Mouse (Mus musculus): ENCODE measurements at regions not wholly inside any gene's neighbourhood (a gene's known extent, or its start where the extent isn't known, plus 50 kb on each side); places are given as distances from the start of the nearest gene placed in this dataset.
"Not testable (repeated sequence)": the region's sequence is repeated elsewhere in the genome, so short reads cannot be mapped to it uniquely, and the experiment has no call there.

DNA sequence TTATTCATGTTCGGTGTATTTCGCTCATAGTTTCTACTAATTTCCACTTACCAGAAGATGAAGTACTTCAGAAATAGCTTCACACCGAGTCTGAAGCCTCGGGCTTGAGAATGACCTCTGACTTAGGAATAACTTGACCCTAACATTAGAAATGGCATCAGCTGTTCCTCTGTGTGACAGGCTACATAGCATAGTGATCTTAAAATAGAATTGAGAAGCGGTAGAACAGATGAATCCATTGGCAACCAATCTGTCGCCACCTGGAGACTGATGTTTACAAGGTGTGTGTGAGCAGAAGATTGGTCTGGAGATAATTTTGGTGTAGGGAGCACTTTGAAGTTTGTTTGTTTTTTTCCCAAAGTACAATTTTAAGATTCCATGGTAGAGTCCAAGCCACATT, 60.9 kb upstream of the Ahi1 start:
- no peak for DNase-seq (ENCODE audit: low spot score)

DNA sequence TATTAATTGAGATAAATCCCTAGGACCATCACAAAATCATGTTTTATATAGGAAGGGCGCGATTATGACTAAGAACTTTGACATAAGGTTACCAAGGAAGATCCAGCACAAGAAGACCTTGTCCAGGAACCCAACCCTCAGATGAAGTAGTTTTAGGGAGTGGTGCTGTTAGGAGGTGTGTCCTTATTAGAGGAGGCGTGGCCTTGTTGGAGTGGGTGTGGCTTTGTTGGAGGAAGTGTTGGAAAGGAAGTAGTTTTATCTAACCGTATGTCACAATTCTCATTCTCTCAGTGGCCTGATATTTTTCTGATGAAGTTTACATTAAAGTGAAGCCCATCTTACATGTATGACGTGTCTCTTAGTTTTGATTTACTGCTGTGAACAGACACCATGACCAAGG, 68.7 kb upstream of the Ahi1 start:
- no peak for DNase-seq (ENCODE audit: low spot score)

DNA sequence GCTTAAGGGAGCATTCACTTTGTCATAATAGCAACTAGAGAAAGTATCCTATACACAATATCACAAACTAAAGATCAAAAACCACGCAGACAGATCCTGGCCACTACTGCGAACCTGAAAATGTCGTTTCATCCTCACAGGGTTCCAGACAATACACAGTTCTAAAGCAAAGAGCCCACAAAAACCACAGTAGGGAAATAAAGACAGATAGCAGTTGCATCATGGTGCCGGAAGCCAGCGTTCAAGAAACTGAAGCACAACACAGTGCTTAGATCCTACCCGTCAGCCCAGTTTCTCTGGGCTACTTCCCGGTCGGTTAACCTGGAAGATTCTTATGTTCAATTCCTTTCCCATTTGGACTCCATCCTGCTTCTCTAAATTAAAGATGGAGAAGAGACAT, 69.7 kb upstream of the Ahi1 start:
- no peak for DNase-seq (ENCODE audit: low spot score)

DNA sequence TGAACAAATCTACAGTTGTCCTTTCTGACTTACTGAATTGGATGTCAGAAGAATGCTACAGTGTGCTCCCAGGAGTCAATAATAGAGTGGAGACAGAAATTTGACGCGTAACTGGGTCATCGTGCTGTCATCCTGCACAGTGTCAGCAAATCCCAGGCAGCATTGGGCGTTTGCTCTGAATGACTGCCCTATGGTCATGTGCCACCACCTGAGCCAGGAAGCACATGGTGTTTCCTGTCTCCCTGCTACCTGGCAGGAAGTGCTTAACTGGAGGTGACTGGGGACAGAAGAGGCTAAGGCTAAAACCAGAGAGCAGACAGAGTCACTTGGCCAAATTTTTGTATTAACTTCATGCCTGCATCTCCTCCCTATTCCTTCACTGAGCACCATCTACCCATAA, 72.1 kb upstream of the Ahi1 start:
- DNase-seq (ENCODE audit: low spot score) = peak; percentile 6

DNA sequence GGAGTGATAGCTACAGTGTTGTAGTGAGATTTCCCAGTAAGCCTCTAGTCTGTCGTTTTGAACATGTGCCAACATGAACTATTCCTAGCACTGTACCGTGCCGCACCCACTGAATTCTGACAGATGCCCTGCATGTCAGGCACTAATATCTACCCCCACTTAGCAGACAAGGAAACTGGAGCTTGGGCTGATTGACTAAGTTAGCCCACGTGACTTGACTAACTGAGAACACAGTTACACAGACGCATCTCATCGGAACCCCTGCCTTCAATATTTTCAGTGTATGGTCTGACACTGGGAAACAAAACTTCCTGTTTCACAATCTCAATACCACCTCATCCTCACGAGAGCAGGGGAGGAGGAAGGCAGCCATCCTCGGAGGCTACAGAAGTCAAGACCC, 72.9 kb upstream of the Ahi1 start:
- no peak for DNase-seq (ENCODE audit: low spot score)

DNA sequence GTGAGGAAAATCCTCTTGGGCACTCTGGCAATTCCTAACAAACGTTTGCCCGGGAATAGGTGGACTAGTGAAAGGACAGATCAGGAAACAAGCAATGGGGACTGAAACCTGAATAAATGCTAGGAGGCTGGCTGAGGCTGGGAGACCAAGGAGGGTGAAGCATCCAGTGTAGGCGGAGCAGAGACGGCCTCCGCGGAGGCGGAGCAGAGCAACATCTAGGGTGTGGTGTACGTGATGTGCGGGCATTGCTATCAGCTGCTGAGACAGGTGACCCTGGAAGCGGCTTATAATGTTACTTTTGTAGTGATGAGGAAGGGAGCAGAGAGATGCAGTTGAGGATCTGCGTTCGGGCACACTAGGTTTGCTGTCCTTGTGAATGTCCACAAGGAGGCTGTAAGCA, 85.3 kb upstream of the Ahi1 start:
- DNase-seq (ENCODE audit: low spot score) = no peak

DNA sequence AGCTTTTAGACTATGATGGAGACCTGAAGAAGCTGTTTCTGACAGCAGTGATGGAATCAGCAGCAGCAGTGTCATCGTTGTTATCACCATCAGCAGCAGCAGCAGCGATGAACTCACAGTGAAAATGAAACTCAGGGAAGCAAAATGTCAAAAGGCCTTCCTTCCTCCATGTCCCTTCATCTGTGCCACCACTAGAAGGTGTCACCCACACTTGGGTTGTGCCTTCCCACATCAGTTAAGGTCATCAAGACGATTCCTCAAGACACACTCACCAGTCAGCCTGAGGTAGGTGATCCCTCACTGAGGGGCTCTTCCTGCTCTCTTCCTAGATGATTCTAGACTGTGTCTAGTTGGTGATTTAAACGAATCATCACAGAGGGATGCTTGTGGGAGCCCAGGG, 87.3 kb upstream of the Ahi1 start:
- no peak for DNase-seq (ENCODE audit: low spot score)

DNA sequence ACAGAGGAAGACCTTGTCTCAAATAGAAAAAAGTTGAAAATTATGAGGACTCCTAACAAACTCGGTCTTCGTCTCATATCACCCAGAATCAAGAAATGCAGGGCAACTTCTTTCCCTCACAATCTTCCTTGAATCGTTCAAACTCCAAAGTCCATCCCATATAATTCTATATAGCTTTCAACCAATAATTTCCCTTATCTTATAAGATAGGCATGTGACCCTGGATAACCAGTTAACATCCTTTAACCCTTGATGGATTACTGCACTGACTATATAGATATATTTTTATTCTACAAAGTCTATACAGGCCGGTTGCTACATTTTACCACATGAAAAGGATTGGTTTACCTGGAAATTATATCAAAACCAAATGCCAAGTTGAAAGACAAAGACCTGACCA, 94.9 kb upstream of the Ahi1 start:
- no peak for DNase-seq (ENCODE audit: low spot score)

DNA sequence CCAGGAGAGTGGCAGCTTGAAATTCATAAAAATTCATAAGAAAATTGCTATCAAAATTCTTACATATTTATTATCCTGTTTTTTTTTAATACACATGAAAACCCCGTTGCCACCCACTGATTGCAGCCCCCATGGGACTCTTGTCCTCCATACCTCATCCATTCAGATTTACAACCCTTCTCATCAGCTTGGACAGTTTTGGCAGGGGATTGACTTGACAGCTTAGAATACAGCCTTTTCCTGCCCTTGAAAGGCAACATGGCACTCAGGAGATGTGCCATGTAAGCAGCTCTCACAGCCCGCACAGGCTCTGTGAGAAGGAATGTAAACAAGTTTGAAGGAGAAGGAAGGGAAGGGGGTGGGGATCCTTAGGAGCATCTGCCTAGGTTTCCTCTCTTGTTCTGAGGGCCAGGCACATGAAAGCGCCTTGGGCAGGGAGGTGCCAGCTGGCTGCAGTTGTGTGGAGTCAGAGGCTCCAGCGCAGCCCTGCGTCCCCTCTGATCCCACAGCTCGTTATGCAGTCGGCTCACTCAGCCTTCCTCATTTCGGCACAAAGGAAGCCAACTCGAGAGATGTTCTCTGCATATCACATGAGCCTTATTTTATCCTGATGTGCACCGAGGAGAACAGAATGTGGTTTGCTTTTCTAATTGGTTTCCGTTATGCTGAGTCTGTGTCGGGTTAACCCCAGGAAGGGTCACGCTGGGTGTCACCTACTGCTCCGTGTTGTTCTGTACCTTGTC, 97.6 kb upstream of the Ahi1 start:
- peak; percentile 47 for DNase-seq (ENCODE audit: low spot score)

DNA sequence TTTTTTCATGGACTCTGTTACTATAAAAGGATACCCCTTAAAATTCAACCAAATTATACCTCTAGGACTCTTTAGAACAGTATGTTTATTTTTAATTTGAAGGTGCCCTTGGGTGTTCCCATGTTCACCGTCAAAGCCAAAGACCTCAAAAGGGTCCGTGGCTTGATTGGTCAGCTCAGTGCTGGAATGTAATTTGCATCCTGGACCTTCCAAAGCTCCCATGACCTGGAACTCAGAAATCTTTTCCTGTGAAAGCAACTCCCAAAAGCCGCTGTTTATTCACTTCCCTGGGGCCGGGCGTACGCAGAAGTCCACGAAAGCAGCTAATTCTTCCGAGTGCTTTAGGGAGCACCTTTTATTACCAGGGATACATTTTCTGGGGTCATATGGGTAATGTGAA, 105.1 kb upstream of the Ahi1 start:
- no peak for DNase-seq (ENCODE audit: low spot score)

DNA sequence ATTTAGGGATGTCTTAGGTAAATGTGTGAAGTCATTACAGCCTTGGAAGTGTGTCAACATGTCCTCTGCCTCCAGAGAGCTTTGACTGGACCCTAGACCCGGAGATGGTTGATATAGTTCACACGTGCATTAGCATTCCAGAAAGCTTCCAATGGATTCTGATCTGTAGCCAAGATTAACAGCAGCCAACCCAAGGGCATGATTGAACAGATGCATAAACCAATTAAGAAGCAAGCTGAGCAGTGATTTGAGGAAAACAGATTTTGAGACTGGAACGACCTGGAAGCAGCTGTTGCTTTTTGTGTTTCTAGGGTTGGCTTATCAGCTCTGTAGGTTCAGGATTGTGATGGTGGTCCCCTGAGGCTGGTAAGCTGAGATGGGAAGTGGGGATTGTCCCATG, 109.1 kb upstream of the Ahi1 start:
- no peak for DNase-seq (ENCODE audit: low spot score)

DNA sequence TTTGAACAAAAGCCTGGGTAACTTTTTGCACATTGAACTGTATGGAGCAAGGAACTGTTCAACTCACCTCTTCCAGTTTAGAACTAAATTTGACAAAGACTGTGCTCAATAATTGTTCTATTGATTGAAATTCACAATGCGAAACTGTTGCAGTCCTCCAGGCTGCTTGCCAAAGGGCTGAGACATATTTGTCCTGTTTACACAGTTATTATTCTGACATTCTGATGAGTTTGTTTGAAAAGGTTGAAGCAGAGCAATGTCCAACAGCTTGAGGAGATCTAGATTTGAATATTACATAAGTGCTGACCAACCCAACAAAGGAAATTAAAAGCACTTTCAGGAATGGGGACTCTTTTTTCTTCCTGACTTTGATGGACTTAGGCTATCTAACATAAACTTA, 110.2 kb upstream of the Ahi1 start:
- DNase-seq (ENCODE audit: low spot score) = no peak

DNA sequence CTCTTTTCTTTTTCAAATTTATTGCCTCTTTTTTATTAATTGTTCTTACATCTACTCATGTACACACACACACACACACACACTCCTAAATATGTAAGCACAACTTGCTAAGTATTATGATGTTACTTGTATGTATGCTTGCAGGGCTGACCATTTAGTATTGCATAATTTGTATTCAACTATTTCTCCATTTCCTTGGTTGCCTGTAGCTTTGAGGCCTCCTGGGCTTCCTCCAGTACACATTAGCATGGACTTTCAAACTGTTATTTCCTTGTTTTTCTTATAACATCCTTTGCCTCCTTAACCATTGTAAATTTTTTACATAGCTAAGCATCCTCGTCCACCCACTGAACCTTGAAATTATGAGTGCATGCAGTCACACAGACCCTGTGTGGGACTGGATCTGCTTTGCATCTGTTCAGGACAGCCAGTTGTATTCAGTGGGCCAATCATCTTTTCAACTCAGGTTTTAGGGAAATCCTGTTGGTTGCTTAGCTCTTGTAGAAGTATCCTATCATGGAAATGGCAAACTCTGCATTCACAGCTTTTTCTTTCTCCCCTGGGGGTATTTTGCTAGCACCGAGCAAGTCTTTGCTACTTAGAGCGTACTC, 110.8 kb upstream of the Ahi1 start:
- no peak for DNase-seq (ENCODE audit: low spot score)

DNA sequence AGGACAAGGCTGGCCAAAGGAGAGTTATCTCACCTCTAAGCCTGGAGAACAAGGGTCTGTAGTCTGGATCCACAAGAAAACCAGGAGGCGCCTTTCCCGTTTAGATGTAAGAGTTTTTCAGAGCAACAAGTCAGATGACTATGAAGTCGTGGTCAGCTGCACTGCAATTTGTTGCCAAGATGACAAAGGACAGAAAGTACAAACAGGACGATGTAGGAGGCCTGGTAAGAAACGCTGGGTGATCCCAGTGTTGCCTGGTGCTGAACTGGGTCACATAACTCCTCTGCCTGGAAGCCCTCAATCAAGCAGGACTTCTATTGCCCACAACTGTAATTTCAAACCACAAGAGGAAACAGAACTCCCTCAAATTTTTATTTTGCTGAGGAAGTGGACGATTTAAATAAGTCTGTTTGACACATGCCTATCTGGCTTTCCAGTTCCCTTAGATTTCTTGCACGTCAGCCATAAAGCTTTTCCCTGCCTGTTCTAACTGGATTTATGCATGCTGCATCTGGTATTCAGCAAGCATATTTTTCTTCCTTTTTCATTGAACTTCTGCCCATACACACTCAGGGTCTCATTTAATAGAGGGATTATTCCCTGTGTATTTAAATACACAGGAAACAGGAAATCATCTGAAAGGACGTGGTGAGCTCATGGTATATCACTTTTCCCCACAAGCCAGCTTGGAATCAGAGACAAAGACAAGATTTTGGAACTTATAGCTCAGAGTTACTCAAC, 113.5 kb upstream of the Ahi1 start:
- no peak for DNase-seq (ENCODE audit: low spot score)

DNA sequence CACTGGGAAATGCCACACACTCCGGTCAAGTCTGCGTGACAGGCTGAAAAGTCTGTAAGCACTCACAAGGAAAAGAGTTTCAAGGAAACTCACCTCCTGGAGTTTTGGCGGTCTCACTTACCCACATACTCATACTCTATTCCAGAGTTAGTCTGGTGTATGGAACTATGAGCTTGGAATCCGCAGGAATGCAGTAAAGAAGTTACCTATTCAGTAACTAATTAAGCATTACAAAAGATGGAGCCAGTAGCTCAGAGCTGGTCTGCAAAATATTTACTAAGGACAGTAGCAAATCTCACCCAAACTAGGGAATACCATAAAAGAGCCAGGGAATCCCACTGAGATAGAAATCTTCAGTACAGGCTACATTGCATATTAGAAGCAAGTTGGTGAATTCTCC, 111.9 kb upstream of the Pde7b start:
- not testable (repeated sequence) for DNase-seq (ENCODE audit: low spot score)

DNA sequence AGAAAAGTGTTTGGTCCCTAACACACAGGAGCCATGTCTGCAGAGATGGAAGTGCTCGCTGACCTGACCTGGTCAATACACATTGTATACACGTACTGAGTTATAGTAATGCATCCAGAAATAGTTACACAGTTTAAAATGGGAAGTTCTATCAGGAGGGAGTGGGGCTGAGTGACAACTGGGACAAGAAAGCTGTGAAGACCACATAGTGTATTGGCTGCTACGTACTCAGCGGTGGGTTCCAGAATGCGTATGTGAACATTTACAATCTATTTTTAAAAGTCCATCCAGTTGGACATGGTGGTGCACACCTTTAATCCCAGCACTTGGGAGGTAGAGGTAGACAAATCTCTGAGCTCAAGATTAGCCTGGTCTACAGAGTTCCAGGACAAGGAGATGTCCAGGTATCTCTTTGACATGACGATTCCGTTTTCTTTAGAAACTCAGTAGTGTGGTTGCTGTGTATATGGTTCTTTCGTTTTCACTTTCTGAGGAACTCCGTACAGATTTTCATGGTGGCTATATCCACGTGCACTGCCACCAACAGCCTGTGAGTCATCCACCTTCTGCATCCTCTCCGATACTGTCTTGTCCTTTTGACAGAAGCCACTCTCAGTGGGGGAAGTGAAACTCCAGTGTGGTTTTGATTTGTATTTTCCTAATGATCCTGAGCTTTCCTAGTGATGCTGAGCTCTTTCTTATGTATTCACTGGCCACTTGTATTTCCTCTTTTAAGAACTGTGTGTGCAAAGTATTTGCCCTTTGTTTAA, 110.1 kb upstream of the Pde7b start:
- no peak for DNase-seq (ENCODE audit: low spot score)

DNA sequence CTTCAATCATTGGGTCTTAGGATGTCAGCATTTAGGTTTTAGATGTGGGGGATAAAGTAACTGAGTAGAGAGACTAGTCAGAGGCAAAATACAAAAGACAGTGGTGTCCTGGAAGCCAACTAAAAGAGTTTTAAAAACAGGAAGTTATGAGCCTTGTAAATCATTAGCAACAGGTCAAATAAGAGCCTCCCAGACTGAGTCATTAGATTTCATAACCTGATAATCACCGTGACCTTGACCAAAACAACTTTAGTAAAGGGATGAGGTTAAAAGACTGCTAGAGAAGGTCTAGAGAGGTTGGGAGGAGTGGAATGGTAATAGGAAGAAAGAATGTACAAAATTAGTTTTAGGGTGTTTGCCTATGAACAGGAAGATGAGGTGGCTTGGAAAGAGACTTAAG, 103.4 kb upstream of the Pde7b start:
- no peak for DNase-seq (ENCODE audit: low spot score)

DNA sequence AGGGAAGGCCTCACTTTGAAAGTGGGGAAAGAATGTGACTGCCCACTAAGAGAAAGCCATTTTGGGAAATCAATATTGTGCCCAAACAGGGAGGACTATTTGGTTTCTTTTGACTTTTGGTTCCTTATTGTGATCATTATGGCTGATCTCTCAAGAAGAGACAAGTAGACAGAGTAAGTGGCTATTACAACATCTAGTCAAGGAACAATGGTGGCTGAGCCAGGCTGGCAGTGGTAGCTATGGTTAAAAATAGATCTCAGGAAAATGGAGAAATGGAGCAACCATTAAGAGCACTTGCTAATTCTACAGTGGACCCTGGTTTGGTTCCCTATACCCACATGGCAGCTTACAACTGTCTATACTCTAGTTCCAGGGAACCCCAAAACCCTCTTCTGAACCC, 102.6 kb upstream of the Pde7b start:
- DNase-seq (ENCODE audit: low spot score) = no peak

DNA sequence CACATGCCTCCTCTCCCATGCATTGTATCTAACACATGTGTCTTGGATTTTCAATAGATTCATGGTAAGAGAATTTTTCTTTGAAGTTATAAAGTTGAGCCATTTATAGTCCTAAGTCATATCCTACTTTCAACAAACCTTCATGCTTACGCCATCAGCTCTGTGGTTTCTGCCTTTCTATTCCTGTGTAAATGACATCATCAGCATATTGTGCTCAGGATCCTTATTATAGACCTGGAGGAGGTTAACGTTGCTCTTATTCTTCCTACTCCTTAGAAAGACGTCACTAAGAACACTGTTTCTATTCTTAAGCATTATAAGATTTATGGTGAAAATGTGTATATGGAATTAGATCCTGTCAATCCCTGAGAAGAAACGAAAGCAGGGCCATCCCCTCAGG, 93.7 kb upstream of the Pde7b start:
- DNase-seq (ENCODE audit: low spot score) = no peak

DNA sequence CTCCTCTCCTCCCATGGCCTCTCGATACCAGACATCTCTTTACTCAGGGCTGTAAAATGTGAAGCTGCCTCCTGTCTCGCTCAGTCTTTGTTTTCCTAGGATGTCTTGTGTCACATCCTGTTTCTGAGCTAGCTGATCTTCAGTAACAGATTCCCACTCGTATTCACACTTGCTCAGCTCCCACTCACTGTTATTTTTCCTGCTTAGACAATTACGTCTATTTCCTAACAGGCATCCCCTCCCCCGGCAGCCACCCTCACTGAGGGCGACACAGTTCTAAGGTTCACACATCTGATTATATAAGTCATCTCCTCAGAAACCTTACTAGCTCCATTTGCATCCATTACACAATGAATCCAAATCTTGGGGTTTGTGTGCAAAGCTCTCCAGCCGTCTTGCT, 74.9 kb upstream of the Pde7b start:
- no peak for DNase-seq (ENCODE audit: low spot score)

DNA sequence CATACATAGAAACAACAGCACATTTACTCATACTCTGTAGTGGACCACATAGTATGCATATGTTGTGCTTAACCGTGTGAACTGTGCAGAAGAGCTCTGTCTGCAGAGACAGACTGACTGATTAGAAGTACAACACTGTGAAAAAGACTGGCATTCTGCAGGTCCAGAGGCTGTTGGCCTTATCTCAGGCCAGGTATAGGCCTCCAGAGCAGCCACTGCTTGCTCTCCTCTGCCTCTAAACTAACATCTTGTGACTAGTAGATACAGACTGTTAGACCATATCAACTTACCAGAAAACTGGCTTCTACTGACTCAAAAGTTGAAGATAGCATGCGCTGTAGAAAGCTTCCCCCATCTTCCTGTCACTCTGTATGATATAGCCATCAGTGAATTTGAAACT, 73.5 kb upstream of the Pde7b start:
- no peak for DNase-seq (ENCODE audit: low spot score)

DNA sequence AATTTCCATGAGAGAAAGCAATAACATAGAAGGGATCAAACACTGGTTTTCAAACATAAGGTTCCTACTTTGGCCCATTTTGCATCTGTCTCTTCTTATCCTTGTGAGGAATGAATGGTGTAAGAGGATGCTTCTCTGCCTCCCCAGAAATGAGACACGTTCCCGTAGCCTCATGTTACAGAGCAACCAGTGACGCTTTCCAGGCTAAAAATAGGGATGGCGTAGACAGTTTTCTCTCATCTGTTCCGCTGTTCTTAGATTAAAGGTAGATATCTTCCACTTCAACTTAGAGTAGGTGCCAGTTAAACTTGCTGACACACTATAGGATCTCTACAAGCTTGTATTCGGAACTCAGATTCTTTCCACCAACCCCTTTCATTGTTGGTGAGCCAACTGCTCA, 69.1 kb upstream of the Pde7b start:
- no peak for DNase-seq (ENCODE audit: low spot score)

DNA sequence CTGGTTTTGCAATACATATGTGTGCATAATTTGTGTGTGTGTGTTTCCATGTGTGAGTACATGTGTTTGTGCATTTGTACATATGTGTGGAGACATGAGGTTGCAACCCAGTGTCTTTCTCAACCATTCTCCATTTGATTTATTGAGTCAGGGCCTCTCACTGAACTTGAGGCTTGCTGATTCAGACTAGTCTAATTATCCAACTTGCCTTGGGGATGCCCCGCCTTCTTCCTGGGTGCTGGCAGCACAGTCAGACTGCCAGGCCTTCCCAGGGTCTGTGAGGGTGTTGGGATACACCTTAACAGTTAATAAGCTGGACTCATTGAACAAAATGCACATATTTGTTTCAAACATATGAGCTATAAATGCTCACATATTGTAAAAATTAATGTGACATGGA, 56.1 kb upstream of the Pde7b start:
- no peak for DNase-seq (ENCODE audit: low spot score)
